Mouse (Mus musculus) forebrain, postnatal 0 days (tissue): ENCODE measurements around the gene Acsbg2. TPM values are rescaled to one million over a fixed set of nuclear protein-coding genes. Genes with fewer than 3 reads are reported as not detected.
A peak's percentile ranks its signal among the peaks of the same experiment; 100 is the strongest.

Experiments used
- ATAC-seq: fragments of 200-750 bp; cut with Nextera tagmentation; 2 replicates; pipeline ENCODE4 v1.8.0; 2017; ENCODE audit warnings: mild to moderate bottlenecking, moderate library complexity
- DNase-seq: peaks from one replicate; pipeline ENCODE4 v3.0.0-alpha.2; 2015
- H3K27ac ChIP-seq: fragments of 300-500 bp; sonication (generic); 2 replicates; pipeline ENCODE4 v1.5.1; 2014; ENCODE audit warnings: low read depth, mild to moderate bottlenecking, antibody characterized with exemption, low read length, moderate library complexity, mixed read lengths
- H3K27me3 ChIP-seq: fragments of 300-500 bp; sonication (generic); 2 replicates; pipeline ENCODE4 v1.6.1; 2014; ENCODE audit warnings: mild to moderate bottlenecking, low read length, mixed read lengths; ENCODE audit not compliant: insufficient read depth
- H3K36me3 ChIP-seq: fragments of 300-500 bp; sonication (generic); 2 replicates; pipeline ENCODE4 v1.6.1; 2014; ENCODE audit warnings: mild to moderate bottlenecking, moderate library complexity; ENCODE audit not compliant: insufficient read depth
- H3K4me1 ChIP-seq: fragments of 300-500 bp; sonication (generic); 2 replicates; pipeline ENCODE4 v1.6.1; 2014; ENCODE audit warnings: antibody characterized with exemption; ENCODE audit not compliant: insufficient read depth
- H3K4me2 ChIP-seq: fragments of 300-500 bp; sonication (generic); 2 replicates; pipeline ENCODE4 v1.6.1; 2014; ENCODE audit warnings: low read depth, mild to moderate bottlenecking, moderate library complexity
- H3K4me3 ChIP-seq: fragments of 300-500 bp; sonication (generic); 2 replicates; pipeline ENCODE4 v1.5.1; 2014; ENCODE audit warnings: low read depth, low read length, mixed read lengths
- H3K9ac ChIP-seq: fragments of 300-500 bp; sonication (generic); 2 replicates; pipeline ENCODE4 v1.6.1; 2014; ENCODE audit warnings: mild to moderate bottlenecking
- H3K9me3 ChIP-seq: fragments of 300-500 bp; sonication (generic); 2 replicates; pipeline ENCODE4 v1.6.1; 2016; ENCODE audit warnings: low read length
- CTCF ChIP-seq: sonication (generic); IDR thresholded peaks from 2 replicates; pipeline ENCODE4 v1.5.1; 2016; ENCODE audit warnings: antibody characterized with exemption, control low read depth, low read depth
- WGBS: fragments of 180-500 bp; shearing (Covaris S2); extraction: QIAGEN DNeasy Blood & Tissue Kit; methylation state at CpG from one replicate; pipeline ENCODE4 v1.1.7; 2014; 5-methylcytosine and 5-hydroxymethylcytosine counted together
- polyA plus RNA-seq: library from polyadenylated mRNA; unstranded; fragments of >200 nt; fragmentation: Nextera tagmentation; extraction: Ambion mirVana; gene quantifications from 2 replicates; pipeline ENCODE4 v1.2.1, GENCODE M21; 2015
- total RNA-seq: library from RNA; depleted of rRNA; stranded (reverse); fragments of >200 nt; gene quantifications from 2 replicates; pipeline ENCODE4 v1.2.3, GENCODE M21; 2014

The Acsbg2 gene
- total and polyA plus RNA-seq, 2 experiments from 2014 or later: not detected

- no peaks in the 10 kb centered on the region for H3K9me3 ChIP-seq
- H3K36me3 ChIP-seq: no peaks in the 10 kb centered on the region
- ATAC-seq (no peak), DNase-seq (no peak)
- H3K4me2 ChIP-seq: no peak overlapping the region
- WGBS: 78% methylated on average over 7 of the region's 7 CpGs
- H3K9ac ChIP-seq: no peak overlapping the region
- H3K4me3 ChIP-seq: no peak overlapping the region
- TF ChIP-seq CTCF: no peak
- no peaks in the 10 kb centered on the region for H3K4me1 ChIP-seq
- no peak overlapping the region for H3K27ac ChIP-seq
- H3K27me3 ChIP-seq: no peaks in the 10 kb centered on the region
These were observed 1.7 kb downstream of the Acsbg2 start for GRCm38 (mm10) chr17:56872512-56872911.

DNA sequence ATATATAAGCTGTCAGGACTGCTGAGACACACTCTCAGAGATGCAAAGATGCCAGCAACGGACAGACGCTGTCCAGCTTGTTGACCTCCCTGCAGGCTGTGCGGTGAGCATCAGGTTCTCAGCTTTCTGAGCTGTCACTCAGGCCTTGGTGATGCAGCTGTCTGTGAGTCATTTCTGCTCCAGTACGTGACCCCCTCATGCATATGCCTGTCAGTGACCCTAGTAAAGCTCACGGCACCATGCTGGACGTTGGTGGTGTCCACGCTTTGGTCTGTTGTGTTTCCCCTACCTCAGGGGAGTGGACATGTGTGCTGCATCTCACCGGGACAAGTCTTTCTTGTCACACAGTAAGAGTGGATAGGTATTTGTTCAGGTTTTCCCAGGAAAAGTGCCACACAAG, 2.5 kb downstream of the Acsbg2 start:
- no peak overlapping the region for H3K27ac ChIP-seq
- no peaks in the 10 kb centered on the region for H3K36me3 ChIP-seq
- no peaks in the 10 kb centered on the region for H3K27me3 ChIP-seq
- WGBS: 82% methylated on average over 8 of the region's 8 CpGs
- no peak for TF ChIP-seq CTCF
- no peak overlapping the region for H3K4me3 ChIP-seq
- H3K9ac ChIP-seq: no peak overlapping the region
- H3K4me2 ChIP-seq: no peak overlapping the region
- DNase-seq (no peak), ATAC-seq (no peak)
- no peaks in the 10 kb centered on the region for H3K4me1 ChIP-seq
- no peaks in the 10 kb centered on the region for H3K9me3 ChIP-seq

GRCm38 (mm10) chr17:56870287-56870953, 3.8 kb downstream of the Acsbg2 start:
- no peaks in the 10 kb centered on the region for H3K4me1 ChIP-seq
- no peak overlapping the region for H3K4me3 ChIP-seq
- H3K27me3 ChIP-seq: no peaks in the 10 kb centered on the region
- WGBS: 77% methylated on average over 15 of the region's 15 CpGs
- DNase-seq (no peak), ATAC-seq (no peak)
- H3K27ac ChIP-seq: no peak overlapping the region
- TF ChIP-seq CTCF: no peak
- no peaks in the 10 kb centered on the region for H3K36me3 ChIP-seq
- no peaks in the 10 kb centered on the region for H3K9me3 ChIP-seq
- H3K4me2 ChIP-seq: no peak overlapping the region
- H3K9ac ChIP-seq: no peak overlapping the region

DNA sequence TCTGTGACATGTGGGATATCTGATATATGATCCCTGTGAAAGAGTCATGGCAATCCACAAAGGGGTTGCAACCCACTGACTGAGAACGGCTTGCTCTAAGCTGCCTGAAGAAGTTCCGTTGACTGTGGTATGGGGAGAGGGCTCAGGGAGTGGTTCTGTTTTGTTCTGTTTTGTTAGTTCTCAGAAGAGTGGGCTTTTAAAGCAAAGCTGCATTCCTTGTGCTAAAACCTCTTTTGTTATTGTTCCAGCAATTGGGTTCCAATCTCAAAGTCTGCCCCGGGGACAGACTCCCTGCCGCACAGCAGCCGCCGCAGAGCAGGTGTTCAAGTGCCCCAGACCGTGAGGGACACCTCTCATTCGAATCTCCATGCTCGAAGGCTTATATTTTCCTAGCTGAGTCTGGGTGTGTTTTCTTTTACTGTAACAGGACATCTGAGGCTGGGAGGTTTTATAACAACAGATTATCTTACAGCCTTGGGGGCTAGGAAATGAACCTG, 4.7 kb downstream of the Acsbg2 start:
- no peaks in the 10 kb centered on the region for H3K9me3 ChIP-seq
- no peak overlapping the region for H3K27ac ChIP-seq
- ATAC-seq: no peak
- no peak overlapping the region for H3K9ac ChIP-seq
- WGBS: 47% methylated on average over 9 of the region's 9 CpGs
- TF ChIP-seq CTCF: no peak
- no peak overlapping the region for H3K4me2 ChIP-seq
- H3K4me1 ChIP-seq: no peaks in the 10 kb centered on the region
- H3K36me3 ChIP-seq: no peaks in the 10 kb centered on the region
- no peaks in the 10 kb centered on the region for H3K27me3 ChIP-seq
- no peak for DNase-seq
- no peak overlapping the region for H3K4me3 ChIP-seq

GRCm38 (mm10) chr17:56866071-56866470, 8.2 kb downstream of the Acsbg2 start:
- Histone ChIP-seq H3K4me2 (no peak overlapping the region), H3K4me3 (no peak overlapping the region), H3K9ac (no peak overlapping the region), H3K27me3 (no peaks in the 10 kb centered on the region), H3K4me1 (no peaks in the 10 kb centered on the region), H3K9me3 (no peaks in the 10 kb centered on the region), H3K27ac (no peak overlapping the region), H3K36me3 (no peaks in the 10 kb centered on the region)
- TF ChIP-seq CTCF: no peak
- DNase-seq (no peak), ATAC-seq (no peak)
- WGBS: 75% methylated on average over 7 of the region's 7 CpGs

DNA sequence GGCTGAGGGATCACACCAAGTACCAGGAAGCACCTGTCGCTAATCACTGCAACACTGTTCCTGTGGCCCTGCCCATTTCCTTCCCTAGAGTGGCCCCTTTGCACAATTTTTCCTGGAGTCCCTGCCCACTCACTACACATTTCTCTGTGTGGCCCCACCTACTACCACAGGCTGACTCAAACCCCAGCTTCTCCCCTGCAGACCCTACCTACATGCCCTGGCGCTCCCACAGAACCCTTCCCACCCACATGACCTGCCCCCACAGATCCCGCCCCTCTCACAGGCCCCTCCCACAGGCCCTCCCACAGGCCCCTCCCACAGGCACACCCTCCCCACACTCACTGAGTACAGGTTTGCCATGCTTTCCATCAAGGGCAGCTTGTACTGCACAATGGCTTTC, 13.1 kb downstream of the Acsbg2 start:
- no peak overlapping the region for H3K27ac ChIP-seq
- H3K4me1 ChIP-seq: no peaks in the 10 kb centered on the region
- H3K27me3 ChIP-seq: no peaks in the 10 kb centered on the region
- no peak overlapping the region for H3K4me2 ChIP-seq
- 69% methylated on average over 3 of the region's 3 CpGs for WGBS
- H3K4me3 ChIP-seq: no peak overlapping the region
- ATAC-seq: no peak
- H3K9ac ChIP-seq: no peak overlapping the region
- no peaks in the 10 kb centered on the region for H3K36me3 ChIP-seq
- TF ChIP-seq CTCF: no peak
- DNase-seq: no peak
- no peaks in the 10 kb centered on the region for H3K9me3 ChIP-seq

DNA sequence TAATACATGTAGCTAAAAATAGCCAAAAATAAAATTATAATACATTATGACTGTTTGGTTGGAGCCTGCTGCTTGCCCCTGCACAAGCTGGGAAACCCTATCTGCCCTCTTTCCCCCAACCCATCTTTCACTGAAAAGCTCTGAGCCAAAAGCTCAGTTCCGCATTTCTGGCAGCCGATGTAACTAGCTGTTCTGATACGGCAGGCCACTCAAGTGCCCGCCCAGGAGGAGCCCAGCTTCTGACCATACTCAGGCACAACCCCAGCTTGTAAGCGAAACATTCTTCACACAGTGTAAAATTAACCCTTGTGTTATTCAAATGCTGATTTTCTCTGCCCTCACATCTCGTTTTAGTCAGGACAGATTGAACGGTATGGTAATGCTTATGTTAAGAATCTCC, 15.3 kb downstream of the Acsbg2 start:
- Histone ChIP-seq H3K9me3 (no peaks in the 10 kb centered on the region), H3K36me3 (no peaks in the 10 kb centered on the region), H3K4me1 (no peaks in the 10 kb centered on the region), H3K9ac (no peak overlapping the region), H3K4me3 (no peak overlapping the region), H3K4me2 (no peak overlapping the region), H3K27me3 (no peaks in the 10 kb centered on the region), H3K27ac (no peak overlapping the region)
- DNase-seq: no peak
- no peak for TF ChIP-seq CTCF
- 34% methylated on average over 7 of the region's 7 CpGs for WGBS
- peak; percentile 32; the same call in 1 of the 2 replicates for ATAC-seq
